ENCODE assay signal across 8 mouse cellular contexts in genomic region chr8:126895133-126895532, GRCm38 (mm10). TPM values are rescaled to one million over a fixed set of nuclear protein-coding genes. Genes with fewer than 3 reads are reported as not detected.
DNase-seq lines count a peak whose midpoint lies in the region; ATAC-seq and TF ChIP-seq lines count a peak whose summit lies in the region.

No protein-coding gene starts in this region.

- H3K4me3 ChIP-seq in heart, embryonic 12.5 days, result no peak overlapping the region

- H3K4me2 ChIP-seq in heart, embryonic 12.5 days, result no peak overlapping the region

- TF ChIP-seq CTCF in brain, embryonic 14.5 days (IDR thresholded peaks at IDR 0.05; ENCODE audit: borderline replicate concordance, extremely low read depth, insufficient read depth, insufficient read length), result no peak

- DNase-seq in heart, postnatal 4 days, result no peak
- DNase-seq in brain, embryonic 14.5 days (ENCODE audit: low read depth), result peak; percentile 92
- DNase-seq in layer of hippocampus, adult 8-10 months (ENCODE audit: low spot score in 2 of 2), result peak; percentile 84 to 86
- DNase-seq in kidney, postnatal 36 days, result no peak
- DNase-seq in c-Kit-positive CD71-positive TER-119-positive erythroid progenitor cells, embryonic 14.5 days (ENCODE audit: low spot score), result no peak

- H3K4me1 ChIP-seq in heart, embryonic 12.5 days (replicated peaks), result peaks cover 11% of the 10 kb centered on the region

- WGBS in heart, embryonic 12.5 days, result 34% methylated on average over 6 of the region's 6 CpGs

- TF ChIP-seq POLR2A in brain, embryonic 14.5 days (IDR thresholded peaks at IDR 0.05; ENCODE audit: borderline replicate concordance, extremely low read depth, insufficient read depth, insufficient read length, poor library complexity, severe bottlenecking), result no peak

- no peak overlapping the region for H3K9ac ChIP-seq in heart, embryonic 12.5 days

- H3K27me3 ChIP-seq in heart, embryonic 12.5 days (replicated peaks), result no peaks in the 10 kb centered on the region

- H3K27ac ChIP-seq in heart, embryonic 12.5 days (ENCODE audit: poor library complexity, severe bottlenecking), result 0 out of 2 replicates have a peak overlapping the region, but pooled peaks have one; percentile 30

- peak; percentile 51 for ATAC-seq in heart, embryonic 12.5 days (ENCODE audit: insufficient number of reproducible peaks, low FRiP score)
- ATAC-seq in megakaryocyte progenitor cell, adult 5-6 weeks (replicated peaks; ENCODE audit: poor library complexity), result peak; percentile 58
- no peak for ATAC-seq in erythroblast, adult 5-6 weeks (replicated peaks; ENCODE audit: low FRiP score, poor library complexity, severe bottlenecking)

- no peaks in the 10 kb centered on the region for H3K36me3 ChIP-seq in heart, embryonic 12.5 days

- peaks cover 3% of the 10 kb centered on the region; the same call in 1 of the 2 replicates for H3K9me3 ChIP-seq in heart, embryonic 12.5 days (replicated peaks)

RNA-seq across cellular contexts. Expression of gene Tomm20, which starts 50.5 kb away (rescaled TPM):
- 211 TPM in 2 replicates for polyA plus RNA-seq in heart, embryonic 12.5 days (2016; fragmentation: Nextera tagmentation; extraction: Ambion mirVana)
- total RNA-seq in heart, postnatal 4 days (2021), result 100 to 1,000 TPM; 104 to 120 TPM
- 94.5 and 111 TPM in 2 replicates for polyA plus RNA-seq in brain, embryonic 14.5 days (2012; rRNA removed)
- total RNA-seq in layer of hippocampus, adult 8-10 months (2022), result 100 to 1,000 TPM; 187 to 204 (median 195) TPM
- 118 and 141 TPM in 2 replicates for total RNA-seq in megakaryocyte progenitor cell, adult 5-6 weeks (2015)
- 182 and 238 TPM in 2 replicates for total RNA-seq in megakaryocyte progenitor cell, adult 5-6 weeks (2017)
- total RNA-seq in erythroblast, adult 5-6 weeks (2015; ENCODE audit: low replicate concordance), result 14.4 and 15.8 TPM in 2 replicates
- total RNA-seq in erythroblast, adult 5-6 weeks (2017; ENCODE audit: low replicate concordance), result 42.5 and 56.2 TPM in 2 replicates

Comparison
In these comparisons a context has a peak if more than half of its experiments do, and no peak if none do; other contexts are left out.
1. DNase-seq: peak in brain, embryonic 14.5 days (single experiment) and layer of hippocampus, adult 8-10 months (2 of 2); none in heart, postnatal 4 days (single experiment), kidney, postnatal 36 days (0 of 2) and c-Kit-positive CD71-positive TER-119-positive erythroid progenitor cells, embryonic 14.5 days (single experiment).